In the genomic region with DNA sequence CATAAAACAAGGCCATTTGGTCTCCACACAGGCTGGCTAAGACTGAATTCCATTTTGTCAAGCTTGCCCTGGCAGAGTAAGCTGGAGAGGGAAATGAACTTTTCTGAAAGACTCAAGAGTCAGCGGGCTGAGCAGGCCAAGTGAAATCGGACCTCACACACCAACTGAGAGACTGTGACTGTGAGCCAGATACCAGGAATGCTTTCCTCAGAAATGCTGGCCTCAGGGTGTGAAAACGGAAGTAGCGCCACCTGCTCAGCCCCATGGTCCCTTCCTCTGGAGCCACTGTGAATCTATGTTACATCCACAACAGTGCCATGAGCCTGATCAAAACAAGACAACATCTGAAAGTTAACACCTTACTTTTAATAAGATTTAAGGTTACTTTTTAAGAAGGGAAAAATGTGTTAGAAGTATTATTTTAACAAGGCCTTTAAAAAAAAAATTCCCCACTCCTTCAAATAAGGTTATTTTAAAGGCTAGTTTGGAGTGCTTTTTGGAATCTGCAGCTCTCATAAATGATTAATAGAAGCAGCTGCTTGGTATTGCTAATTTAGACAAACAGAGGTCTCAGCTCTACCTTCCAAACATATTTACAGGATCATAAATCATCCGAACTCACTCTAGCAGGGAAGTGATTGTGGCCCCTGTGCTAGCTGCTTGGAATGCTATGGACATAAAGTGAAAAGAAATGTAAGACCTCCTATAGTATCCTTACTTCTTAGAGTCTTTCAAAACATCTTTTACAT, we compare ENCODE assay signal across 8 mouse cellular contexts. TPM values are rescaled to one million over a fixed set of nuclear protein-coding genes. Genes with fewer than 3 reads are reported as not detected.
DNase-seq lines count a peak whose midpoint lies in the region; TF ChIP-seq lines count a peak whose summit lies in the region.

No protein-coding gene starts in this region.

- H3K4me3 ChIP-seq in testis, adult 2 months (ENCODE audit: control insufficient read depth, low read depth, low read length) = peak overlapping the region; percentile 33
- no peak overlapping the region for H3K4me3 ChIP-seq in embryonic facial prominence, embryonic 10.5 days
- no peak overlapping the region for H3K4me3 ChIP-seq in thymus, adult 2 months (ENCODE audit: control insufficient read depth, insufficient read depth, low read length)

- TF ChIP-seq CTCF in testis, adult 2 months (IDR thresholded peaks at IDR 0.05; ENCODE audit: control insufficient read depth, insufficient read depth, insufficient replicate concordance, low read depth, low read length) = no peak
- no peak for TF ChIP-seq CTCF in thymus, adult 2 months (IDR thresholded peaks at IDR 0.05; ENCODE audit: borderline replicate concordance, control insufficient read depth, extremely low read depth, insufficient read depth, low read length, poor library complexity)

- DNase-seq in testis, postnatal 10 days (ENCODE audit: low spot score) = no peak
- peak; percentile 40 for DNase-seq in embryonic facial prominence, embryonic 10.5 days (ENCODE audit: low spot score)
- DNase-seq in kidney, adult 8-10 months = peak; percentile 57 to 66
- DNase-seq in spleen, postnatal 10 days (ENCODE audit: low spot score in 2 of 2) = no peak
- no peak for DNase-seq in thymus, adult 2 months
- no peak for DNase-seq in left cerebral cortex, adult 18-20 months (ENCODE audit: low spot score in 2 of 2)
- DNase-seq in adrenal gland, adult 2 months = no peak

- 33% methylated on average over 5 of the region's 5 CpGs for WGBS in embryonic facial prominence, embryonic 10.5 days
- WGBS in thymus, adult 2 months = 92% methylated on average over 5 of the region's 5 CpGs

- no peaks in the 10 kb centered on the region for H3K27me3 ChIP-seq in testis, adult 2 months (ENCODE audit: control insufficient read depth, insufficient read depth, low read length)
- no peaks in the 10 kb centered on the region for H3K27me3 ChIP-seq in embryonic facial prominence, embryonic 10.5 days (replicated peaks; ENCODE audit: low read depth, poor library complexity, severe bottlenecking)
- no peaks in the 10 kb centered on the region for H3K27me3 ChIP-seq in thymus, adult 2 months (ENCODE audit: control insufficient read depth, insufficient read depth, low read length)

- H3K4me1 ChIP-seq in testis, adult 2 months (ENCODE audit: control insufficient read depth, insufficient read depth, low read length) = peaks cover 3% of the 10 kb centered on the region; the same call in 1 of the 2 replicates
- peaks cover 24% of the 10 kb centered on the region for H3K4me1 ChIP-seq in embryonic facial prominence, embryonic 10.5 days
- peaks cover 4% of the 10 kb centered on the region for H3K4me1 ChIP-seq in thymus, adult 2 months (replicated peaks; ENCODE audit: control insufficient read depth, insufficient read depth, low read length)

- no peaks in the 10 kb centered on the region for H3K36me3 ChIP-seq in testis, adult 2 months (ENCODE audit: control insufficient read depth, insufficient read depth, low read length)
- no peaks in the 10 kb centered on the region for H3K36me3 ChIP-seq in embryonic facial prominence, embryonic 10.5 days (replicated peaks)
- no peaks in the 10 kb centered on the region for H3K36me3 ChIP-seq in thymus, adult 2 months (ENCODE audit: control insufficient read depth, insufficient read depth, low read length)

- TF ChIP-seq POLR2A in testis, adult 2 months (IDR thresholded peaks at IDR 0.05; ENCODE audit: control insufficient read depth, low read depth, low read length) = no peak
- no peak for TF ChIP-seq POLR2A in thymus, adult 2 months (IDR thresholded peaks at IDR 0.05; ENCODE audit: control insufficient read depth, extremely low read depth, insufficient read depth, low read length, poor library complexity)

- H3K27ac ChIP-seq in testis, adult 2 months (ENCODE audit: control insufficient read depth, insufficient read depth, low read depth, low read length) = no peak overlapping the region; the same call in 1 of the 2 replicates
- no peak overlapping the region; the same call in 1 of the 2 replicates for H3K27ac ChIP-seq in embryonic facial prominence, embryonic 10.5 days (replicated peaks)
- H3K27ac ChIP-seq in thymus, adult 2 months (ENCODE audit: control insufficient read depth, insufficient read depth, low read length) = no peak overlapping the region

- H3K9me3 ChIP-seq in embryonic facial prominence, embryonic 10.5 days = no peaks in the 10 kb centered on the region

RNA-seq across cellular contexts. Expression of gene Akap11, which starts 2.1 kb away (rescaled TPM):
- polyA plus RNA-seq in testis, adult 2 months (2012; rRNA removed) = 6.2 and 7.4 TPM in 2 replicates
- polyA plus RNA-seq in embryonic facial prominence, embryonic 10.5 days (2016; fragmentation: Nextera tagmentation; extraction: Ambion mirVana) = 16.1 and 17.4 TPM in 2 replicates
- polyA plus RNA-seq in thymus, adult 2 months (2012; rRNA removed) = 7.5 and 8.2 TPM in 2 replicates
- total RNA-seq in left cerebral cortex, adult 18-20 months (2021) = 100 to 1,000 TPM; 169 to 186 TPM
- 10 to 100 TPM; 38.1 to 46.0 TPM for total RNA-seq in adrenal gland, adult 2 months (2021)
- polyA plus RNA-seq in adrenal gland, adult 2 months (2012; rRNA removed) = 1.4 and 1.7 TPM in 2 replicates

Comparison
In these comparisons a context has a peak if more than half of its experiments do, and no peak if none do; other contexts are left out.
1. DNase-seq: peak in embryonic facial prominence, embryonic 10.5 days (single experiment) and kidney, adult 8-10 months (2 of 2); none in testis, postnatal 10 days (single experiment), spleen, postnatal 10 days (0 of 2), thymus, adult 2 months (single experiment), left cerebral cortex, adult 18-20 months (0 of 2) and adrenal gland, adult 2 months (single experiment).